Mouse (Mus musculus): ENCODE data around the gene 1110051M20Rik.

The 1110051M20Rik gene

GRCm38 (mm10) chr2:91306589-91306988 lies 137.9 kb downstream of the 1110051M20Rik start:
- in situ Hi-C loops (cut with MboI, MseI): no loop called here

GRCm38 (mm10) chr2:91305926-91306325 lies 138.6 kb downstream of the 1110051M20Rik start:
- in situ Hi-C loops (cut with MboI, MseI): no loop called here

GRCm38 (mm10) chr2:91302845-91303244 lies 141.7 kb downstream of the 1110051M20Rik start:
- in situ Hi-C loops (cut with MboI, MseI): no loop called here

GRCm38 (mm10) chr2:91301836-91302235 lies 142.7 kb downstream of the 1110051M20Rik start:
- in situ Hi-C loops (cut with MboI, MseI): no loop called here

- in situ Hi-C loops (cut with MboI, MseI): no loop called here
Observed at GRCm38 (mm10) chr2:91300784-91301183, 143.7 kb downstream of the 1110051M20Rik start.

- in situ Hi-C loops (cut with MboI, MseI): no loop called here
Observed at GRCm38 (mm10) chr2:91299156-91299555, 145.3 kb downstream of the 1110051M20Rik start.

- in situ Hi-C loops (cut with MboI, MseI): no loop called here
Observed at GRCm38 (mm10) chr2:91295895-91296294, 148.6 kb downstream of the 1110051M20Rik start.

GRCm38 (mm10) chr2:91294226-91294625 lies 150.3 kb downstream of the 1110051M20Rik start:
- in situ Hi-C loops (cut with MboI, MseI): loop anchor here (5.0 kb wide), 1 partner anchor 198 kb away; no protein-coding TSS in a partner anchor

GRCm38 (mm10) chr2:91291197-91292007 lies 153.1 kb downstream of the 1110051M20Rik start:
- in situ Hi-C loops (cut with MboI, MseI): loop anchor here (5.0 kb wide), 1 partner anchor 201 kb away; no protein-coding TSS in a partner anchor

- in situ Hi-C loops (cut with MboI, MseI): no loop called here
Observed at GRCm38 (mm10) chr2:91287563-91287962, 156.9 kb downstream of the 1110051M20Rik start.

- in situ Hi-C loops (cut with MboI, MseI): no loop called here
Observed at GRCm38 (mm10) chr2:91285885-91286505, 158.5 kb downstream of the 1110051M20Rik start.

- in situ Hi-C loops (cut with MboI, MseI): no loop called here
Observed at GRCm38 (mm10) chr2:91284375-91285199, 159.9 kb downstream of the 1110051M20Rik start.

- in situ Hi-C loops (cut with MboI, MseI): no loop called here
Observed at GRCm38 (mm10) chr2:91283972-91284371, 160.5 kb downstream of the 1110051M20Rik start.

- in situ Hi-C loops (cut with MboI, MseI): no loop called here
Observed at GRCm38 (mm10) chr2:91281366-91281765, 163.1 kb downstream of the 1110051M20Rik start.

GRCm38 (mm10) chr2:91279372-91279755 lies 165.1 kb downstream of the 1110051M20Rik start:
- in situ Hi-C loops (cut with MboI, MseI): no loop called here

GRCm38 (mm10) chr2:91278749-91279371 lies 165.6 kb downstream of the 1110051M20Rik start:
- in situ Hi-C loops (cut with MboI, MseI): no loop called here

GRCm38 (mm10) chr2:91269687-91270133 lies 174.8 kb downstream of the 1110051M20Rik start:
- in situ Hi-C loops (cut with MboI, MseI): no loop called here

- in situ Hi-C loops (cut with MboI, MseI): no loop called here
Observed at GRCm38 (mm10) chr2:91268706-91269105, 175.8 kb downstream of the 1110051M20Rik start.

- in situ Hi-C loops (cut with MboI, MseI): no loop called here
Observed at GRCm38 (mm10) chr2:91268042-91268441, 176.5 kb downstream of the 1110051M20Rik start.

GRCm38 (mm10) chr2:91264711-91265681 lies 179.5 kb downstream of the 1110051M20Rik start, which contains the start of gene Arfgap2:
Gene Arfgap2, plus strand, starts transcription at chr2:91264974.
- in situ Hi-C loops (cut with MboI, MseI): no loop called here
